Mouse (Mus musculus) ES-E14 (cell line): ENCODE measurements at regions not wholly inside any gene's neighbourhood (a gene's known extent, or its start where the extent isn't known, plus 50 kb on each side); places are given as distances from the start of the nearest gene placed in this dataset.

ENCODE experiments used
- CHD2 ChIP-seq: IDR thresholded peaks from 2 replicates; pipeline ENCODE4 v1.6.1; 2014; ENCODE audit warnings: mild to moderate bottlenecking, low read depth, low read length, inconsistent platforms
- MAFK ChIP-seq: IDR thresholded peaks from 2 replicates; pipeline ENCODE4 v1.6.1; 2014; ENCODE audit warnings: mild to moderate bottlenecking, low read depth, low read length, inconsistent platforms; ENCODE audit not compliant: insufficient read depth

GRCm38 (mm10) chr13:44381721-44382450 is 347.4 kb upstream of the Jarid2 start:
- TF ChIP-seq CHD2 (no peak), MAFK (no peak)
